Mouse (Mus musculus) liver, postnatal 0 days (tissue): Measurements from ENCODE around the gene Zcchc14.
A peak's percentile ranks its signal among the peaks of the same experiment; 100 is the strongest.

ENCODE experiments used
- CTCF ChIP-seq: sonication (generic); IDR thresholded peaks from 2 replicates; pipeline ENCODE4 v1.5.1; 2016; ENCODE audit warnings: antibody characterized with exemption, low read depth
- EP300 ChIP-seq: IDR thresholded peaks from 2 replicates; pipeline ENCODE4 v1.6.1; 2016; ENCODE audit warnings: antibody characterized with exemption, low read depth, mild to moderate bottlenecking

DNA sequence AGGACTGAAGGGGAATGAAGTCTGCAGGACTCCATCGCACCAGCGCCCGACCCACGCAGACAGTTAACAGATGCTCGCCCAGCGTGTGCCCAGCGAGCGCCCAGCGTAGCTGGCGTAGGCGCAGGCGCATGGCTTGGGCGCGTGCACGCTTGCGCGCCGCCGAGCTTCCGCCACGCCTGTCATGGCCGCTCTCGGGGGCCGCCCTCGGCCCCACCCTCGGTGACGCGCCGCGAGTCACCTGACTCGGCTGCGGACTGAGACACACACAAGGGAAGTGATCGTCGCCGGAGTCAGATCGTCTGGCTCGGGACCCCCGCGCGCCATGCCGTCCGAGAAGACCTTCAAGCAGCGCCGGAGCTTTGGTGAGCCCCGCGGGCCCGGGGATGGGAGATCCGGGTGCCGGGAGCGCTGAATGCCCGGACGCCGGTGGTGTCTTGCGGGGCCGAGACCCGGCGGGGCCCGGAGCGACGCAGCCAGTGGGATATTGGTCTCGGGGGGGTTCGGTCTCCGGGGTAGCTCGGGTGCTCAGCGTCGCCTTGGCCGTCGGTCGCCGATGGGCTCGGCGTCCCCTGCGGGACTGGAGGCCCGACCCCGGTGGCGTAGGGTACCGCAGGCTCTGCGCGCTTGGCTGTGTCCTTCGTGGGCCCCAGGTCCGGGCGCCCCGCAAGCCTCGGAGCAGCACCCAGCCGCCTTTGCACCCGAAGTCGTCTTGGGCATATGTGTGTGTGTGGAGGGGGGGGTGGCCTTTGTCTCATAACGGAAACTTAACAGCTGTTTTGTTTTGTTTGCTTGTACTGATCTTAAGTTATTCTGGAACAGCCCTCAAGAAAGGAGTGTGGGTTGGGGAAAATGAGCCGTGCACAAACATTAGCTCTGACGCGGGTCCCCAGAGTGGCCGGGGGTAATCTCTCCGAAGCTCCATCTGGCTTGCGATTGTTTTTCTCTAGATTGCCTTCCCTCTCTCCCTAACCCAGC lies 62.2 kb downstream of the Zcchc14 start, which contains the start of gene Map1lc3b:
- TF ChIP-seq CTCF (peak; percentile 4; the same call in 1 of the 2 replicates), EP300 (no peak)
